Mouse (Mus musculus) kidney, adult 2 months (tissue): ENCODE measurements around the gene Mrps2. TPM values are rescaled to one million over a fixed set of nuclear protein-coding genes. Genes with fewer than 3 reads are reported as not detected.
"Not testable (repeated sequence)": the region's sequence is repeated elsewhere in the genome, so short reads cannot be mapped to it uniquely, and the experiment has no call there.

Experiments
- DNase-seq: peaks from one replicate; pipeline ENCODE4 v3.0.0; 2021
- H3K27ac ChIP-seq: fragments of 200-500 bp; 2 replicates; pipeline ENCODE4 v1.5.1; 2012; ENCODE audit warnings: low read depth, low read length, control low read depth, inconsistent platforms; ENCODE audit not compliant: insufficient read depth
- H3K27me3 ChIP-seq: fragments of 200-500 bp; replicated peaks from 2 replicates; pipeline ENCODE4 v1.6.1; 2012; ENCODE audit warnings: mild to moderate bottlenecking, moderate library complexity, low read length, inconsistent platforms; ENCODE audit not compliant: control insufficient read depth, insufficient read depth
- H3K36me3 ChIP-seq: fragments of 200-500 bp; 2 replicates; pipeline ENCODE4 v1.6.1; 2012; ENCODE audit warnings: mild to moderate bottlenecking, moderate library complexity, low read length, inconsistent platforms; ENCODE audit not compliant: control insufficient read depth, insufficient read depth
- H3K4me1 ChIP-seq: fragments of 200-500 bp; 2 replicates; pipeline ENCODE4 v1.6.1; 2011; ENCODE audit warnings: low read length; ENCODE audit not compliant: control insufficient read depth, insufficient read depth
- H3K4me3 ChIP-seq: fragments of 200-500 bp; 2 replicates; pipeline ENCODE4 v1.5.1; 2011; ENCODE audit warnings: mild to moderate bottlenecking, low read depth, low read length, control low read depth; ENCODE audit not compliant: insufficient read depth
- CTCF ChIP-seq: fragments of 200-500 bp; conservative IDR thresholded peaks from 2 replicates; pipeline ENCODE4 v1.5.1; 2011; ENCODE audit warnings: low read depth, mild to moderate bottlenecking, control low read depth, low read length, moderate library complexity, mixed read lengths; ENCODE audit not compliant: insufficient read depth, insufficient read length
- POLR2A ChIP-seq: fragments of 200-500 bp; IDR thresholded peaks from one replicate; pipeline ENCODE4 v1.6.1; 2011; ENCODE audit warnings: low read depth, low read length, control low read depth
- WGBS: fragments of 180-500 bp; shearing (Covaris S2); methylation state at CpG from one replicate; pipeline ENCODE4 v1.1.7; 2018; 5-methylcytosine and 5-hydroxymethylcytosine counted together
- polyA plus RNA-seq: library from polyadenylated mRNA; depleted of rRNA; stranded (reverse); fragments of >200 nt; gene quantifications from 2 replicates; pipeline ENCODE4 v1.2.3, GENCODE M21; 2012

Mrps2 gene
- polyA plus RNA-seq, 1 experiment, result 65.7 TPM

DNA sequence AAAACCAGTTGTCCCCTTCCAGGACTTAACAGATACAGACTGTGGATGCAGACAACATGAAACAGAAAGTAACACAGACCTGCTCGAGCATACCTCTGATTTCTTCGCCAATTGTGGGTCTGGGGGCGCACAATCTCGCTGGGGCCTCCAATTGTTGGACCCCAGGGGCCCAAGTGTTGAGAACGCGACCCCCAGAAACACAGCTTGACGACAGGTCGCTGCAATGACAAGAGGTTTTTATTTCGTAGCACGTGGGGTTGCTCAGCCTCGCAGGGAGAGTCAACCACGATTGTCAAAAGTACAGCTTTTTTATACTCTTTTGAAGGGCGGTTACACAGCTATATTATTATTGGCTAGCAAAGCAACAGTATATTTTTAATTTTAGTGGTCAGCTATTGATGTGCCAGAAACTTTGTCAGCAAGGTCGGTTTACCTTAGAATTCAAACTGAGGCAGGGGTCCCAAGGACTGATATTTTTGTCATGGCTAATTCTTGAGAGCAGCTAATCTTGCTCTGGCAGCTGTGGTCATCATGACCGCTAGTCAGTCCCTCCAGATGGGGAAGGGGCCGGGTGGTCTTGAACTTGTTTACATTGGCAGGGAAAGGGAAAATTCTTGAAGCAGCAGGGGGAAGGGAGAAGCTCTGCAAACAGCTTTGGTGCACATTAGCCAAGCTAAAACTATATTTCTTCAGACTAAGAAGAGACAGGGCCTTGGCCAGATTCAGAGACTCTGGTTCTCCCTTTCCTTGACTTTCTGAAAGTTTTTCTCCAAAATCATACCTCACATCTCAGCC, 28.1 kb downstream of the Mrps2 start:
- DNase-seq, result no peak
- no peak for TF ChIP-seq POLR2A
- no peak for TF ChIP-seq CTCF
- Histone ChIP-seq H3K4me1 (no peaks in the 10 kb centered on the region), H3K4me3 (peak overlapping the region; percentile 51), H3K27ac (no peak overlapping the region), H3K36me3 (no peaks in the 10 kb centered on the region), H3K27me3 (no peaks in the 10 kb centered on the region)
- WGBS, result 71% methylated on average over 16 of the region's 16 CpGs

DNA sequence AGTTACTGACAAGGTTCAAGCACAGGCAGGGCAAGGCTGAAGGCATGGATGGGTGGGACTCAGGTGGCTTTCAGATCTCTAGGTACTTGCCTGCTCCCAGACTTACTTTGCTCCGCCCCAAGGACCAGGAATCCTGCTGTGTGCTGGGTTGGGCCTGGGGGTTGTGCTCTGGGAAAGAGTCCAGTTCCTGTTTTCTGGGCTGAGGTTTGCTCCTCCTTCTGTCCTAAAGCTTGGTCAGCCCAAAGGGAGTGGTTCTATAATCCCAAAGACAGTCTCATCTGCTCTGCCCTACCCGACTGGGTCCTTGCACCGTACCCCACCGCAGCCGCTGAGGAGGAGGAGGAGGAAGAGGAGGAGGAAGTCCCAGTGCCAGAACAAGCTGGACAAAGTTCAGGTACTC, 28.8 kb downstream of the Mrps2 start, which contains the start of gene Gbgt1:
Gene Gbgt1, plus strand, starts transcription at position 221 of the 400 bp plus-strand sequence.
- Histone ChIP-seq H3K27me3 (no peaks in the 10 kb centered on the region), H3K27ac (no peak within 1 kb of the TSS)
- 70% methylated on average over 5 of the region's 5 CpGs for WGBS

DNA sequence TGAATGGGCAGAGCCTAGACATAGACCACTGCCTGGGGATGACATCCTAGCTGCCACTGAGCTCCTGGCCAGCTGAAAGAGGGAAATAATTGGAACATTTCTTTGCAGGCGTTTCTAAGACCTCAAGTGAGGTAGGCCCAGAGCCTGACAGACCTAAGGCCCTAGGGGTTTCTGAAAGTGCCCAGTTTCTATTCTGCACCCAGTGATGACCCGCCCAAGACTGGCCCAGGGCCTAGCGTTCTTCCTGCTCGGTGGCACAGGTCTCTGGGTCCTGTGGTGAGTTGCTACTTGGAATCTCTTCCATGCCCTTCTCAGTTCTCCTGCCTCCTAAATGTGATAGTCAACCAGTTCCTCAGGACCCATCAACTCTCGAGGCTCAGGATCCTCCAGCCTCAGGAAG, 29.7 kb downstream of the Mrps2 start:
- H3K27ac ChIP-seq, result no peak overlapping the region

More for the DNA sequence above, 28.8 kb downstream of the Mrps2 start, which contains the start of gene Gbgt1:
- Histone ChIP-seq H3K4me3 (peak within 1 kb of the TSS; percentile 51), H3K36me3 (no peaks in the 10 kb centered on the region), H3K4me1 (no peaks in the 10 kb centered on the region)
- TF ChIP-seq POLR2A, result no peak
- no peak for TF ChIP-seq CTCF
- DNase-seq, result peak; percentile 26

DNA sequence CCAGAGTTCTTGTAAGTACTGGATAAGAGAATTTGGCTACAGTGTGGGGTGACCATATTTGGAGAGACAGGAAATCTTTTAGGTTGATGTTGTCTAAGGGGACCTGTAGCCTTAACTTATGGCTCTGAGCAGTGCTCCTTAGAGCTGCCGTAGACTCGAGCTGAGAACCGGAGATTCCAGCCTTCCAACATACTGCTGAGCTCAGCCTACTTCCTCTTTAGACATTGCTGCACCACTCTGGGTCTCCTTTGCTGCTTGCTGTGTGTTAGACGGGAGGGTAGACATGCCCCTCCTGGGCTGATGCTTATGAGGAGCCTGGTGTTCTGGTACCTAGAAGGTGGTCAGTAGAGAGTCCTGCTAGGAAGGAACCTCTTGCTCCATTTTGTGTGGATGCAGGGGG, 30.6 kb downstream of the Mrps2 start:
- 83% methylated on average over 4 of the region's 4 CpGs for WGBS
- no peak for DNase-seq
- Histone ChIP-seq H3K4me1 (no peaks in the 10 kb centered on the region), H3K27me3 (no peaks in the 10 kb centered on the region), H3K36me3 (no peaks in the 10 kb centered on the region), H3K27ac (no peak overlapping the region), H3K4me3 (no peak overlapping the region)
- TF ChIP-seq POLR2A (no peak), CTCF (no peak)

More for the DNA sequence above, 29.7 kb downstream of the Mrps2 start:
- TF ChIP-seq POLR2A, result no peak
- no peak for TF ChIP-seq CTCF
- Histone ChIP-seq H3K4me1 (no peaks in the 10 kb centered on the region), H3K4me3 (no peak overlapping the region), H3K36me3 (no peaks in the 10 kb centered on the region), H3K27me3 (no peaks in the 10 kb centered on the region)
- no peak for DNase-seq
- WGBS, result 88% methylated on average over 5 of the region's 5 CpGs

DNA sequence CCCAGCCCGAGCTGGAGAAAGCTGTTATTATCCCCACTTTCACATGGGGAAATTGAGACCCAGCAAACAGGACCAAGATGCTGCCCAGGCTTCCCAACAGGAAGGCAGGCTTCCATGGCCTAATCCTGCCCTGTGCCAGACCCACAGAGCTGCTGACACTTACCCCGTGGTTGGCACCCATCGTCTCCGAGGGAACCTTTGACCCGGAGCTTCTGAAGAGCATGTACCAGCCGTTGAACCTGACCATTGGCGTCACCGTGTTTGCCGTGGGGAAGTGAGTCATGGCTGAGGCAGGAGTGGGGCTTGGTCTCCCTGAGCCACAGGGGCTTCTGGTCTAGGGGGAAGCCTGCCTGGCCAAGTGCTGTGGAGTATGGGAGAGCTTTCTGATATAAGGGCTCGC, 35.1 kb downstream of the Mrps2 start:
- DNase-seq, result peak; percentile 60
- no peak for TF ChIP-seq POLR2A
- no peak for TF ChIP-seq CTCF
- Histone ChIP-seq H3K36me3 (no peaks in the 10 kb centered on the region), H3K4me3 (no peak overlapping the region), H3K4me1 (no peaks in the 10 kb centered on the region), H3K27ac (no peak overlapping the region), H3K27me3 (no peaks in the 10 kb centered on the region)
- 61% methylated on average over 10 of the region's 10 CpGs for WGBS

DNA sequence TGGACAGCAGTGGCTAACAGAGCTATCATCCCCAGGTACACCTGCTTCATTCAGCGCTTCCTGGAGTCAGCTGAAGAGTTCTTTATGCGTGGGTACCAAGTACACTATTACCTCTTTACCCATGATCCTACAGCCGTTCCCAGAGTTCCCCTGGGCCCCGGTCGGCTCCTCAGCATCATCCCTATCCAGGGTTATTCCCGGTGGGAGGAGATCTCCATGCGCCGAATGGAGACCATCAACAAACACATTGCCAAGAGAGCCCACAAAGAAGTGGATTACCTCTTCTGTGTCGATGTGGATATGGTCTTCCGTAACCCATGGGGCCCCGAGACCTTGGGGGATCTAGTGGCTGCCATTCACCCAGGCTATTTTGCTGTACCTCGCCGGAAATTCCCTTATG, 36.8 kb downstream of the Mrps2 start:
- Histone ChIP-seq H3K4me1 (no peaks in the 10 kb centered on the region), H3K27ac (no peak overlapping the region), H3K4me3 (no peak overlapping the region), H3K36me3 (no peaks in the 10 kb centered on the region), H3K27me3 (no peaks in the 10 kb centered on the region)
- WGBS, result 90% methylated on average over 13 of the region's 13 CpGs
- TF ChIP-seq POLR2A, result no peak
- TF ChIP-seq CTCF, result no peak
- no peak for DNase-seq

DNA sequence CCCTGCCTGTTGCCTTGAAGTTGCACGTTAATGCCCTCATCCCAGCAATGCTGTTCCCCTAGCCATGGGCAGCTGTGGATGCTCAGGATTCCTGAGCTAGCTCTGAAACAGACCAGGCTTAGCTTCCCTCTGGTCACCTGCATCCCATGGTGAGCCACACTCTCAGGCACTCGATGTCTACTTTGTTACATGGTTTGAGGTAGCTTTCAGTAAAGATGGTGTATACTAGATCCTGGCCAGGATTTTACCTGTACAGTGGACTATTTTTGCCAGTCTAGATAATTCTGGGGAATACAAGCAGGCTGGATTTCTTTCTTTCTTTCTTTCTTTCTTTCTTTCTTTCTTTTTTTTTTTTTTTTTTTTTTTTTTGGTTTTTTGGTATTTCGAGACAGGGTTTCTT, 37.9 kb downstream of the Mrps2 start, which contains the start of gene Gm10134:
Gene Gm10134, plus strand, starts transcription at position 301 of the 400 bp plus-strand sequence.
- Histone ChIP-seq H3K27me3 (no peaks in the 10 kb centered on the region), H3K36me3 (no peaks in the 10 kb centered on the region), H3K4me1 (no peaks in the 10 kb centered on the region), H3K4me3 (no peak within 1 kb of the TSS), H3K27ac (no peak within 1 kb of the TSS)
- no peak for TF ChIP-seq POLR2A
- TF ChIP-seq CTCF, result no peak
- 69% methylated on average over 3 of the region's 3 CpGs for WGBS
- DNase-seq, result no peak

DNA sequence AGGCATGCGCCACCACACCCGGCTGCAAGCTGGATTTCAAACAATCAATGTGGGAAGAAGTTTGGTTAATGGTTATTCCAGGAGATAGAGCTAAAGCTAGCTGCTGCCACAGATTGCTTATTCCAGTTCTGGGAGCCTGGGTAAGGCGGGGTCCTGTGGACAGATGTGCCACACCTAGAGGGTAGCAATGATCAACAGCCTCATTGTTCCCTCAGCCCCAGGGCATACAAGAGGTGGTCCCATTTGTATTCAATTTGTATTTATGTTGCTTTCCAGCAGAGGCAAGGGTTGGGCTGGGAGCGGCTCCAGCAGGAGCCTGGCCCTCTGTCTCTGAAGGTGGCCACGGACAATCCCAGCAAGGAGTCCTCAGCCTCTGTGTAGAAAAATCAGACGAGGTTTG, 38.4 kb downstream of the Mrps2 start:
- Histone ChIP-seq H3K36me3 (no peaks in the 10 kb centered on the region), H3K4me3 (no peak overlapping the region), H3K27me3 (no peaks in the 10 kb centered on the region), H3K4me1 (no peaks in the 10 kb centered on the region), H3K27ac (no peak overlapping the region)
- TF ChIP-seq CTCF (no peak), POLR2A (no peak)
- DNase-seq, result no peak
- 86% methylated on average over 6 of the region's 6 CpGs for WGBS

DNA sequence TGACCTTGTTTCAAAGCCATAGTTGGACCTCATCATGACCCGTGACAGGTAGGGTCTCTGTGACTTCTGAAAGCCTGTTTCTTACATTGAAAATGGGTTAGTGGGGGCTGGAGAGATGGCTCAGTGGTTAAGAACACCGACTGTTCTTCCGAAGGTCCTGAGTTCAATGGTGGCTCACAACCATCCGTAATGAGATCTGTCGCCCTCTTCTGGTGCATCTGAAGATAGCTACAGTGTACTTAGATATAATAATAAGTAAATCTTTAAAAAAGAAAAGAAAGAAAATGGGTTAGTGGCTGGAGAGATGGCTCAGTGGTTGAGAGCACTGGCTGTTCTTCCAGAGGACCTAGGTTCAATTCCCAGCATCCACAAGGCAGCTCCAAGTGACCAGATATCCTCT, 43.7 kb downstream of the Mrps2 start:
- peaks cover 12% of the 10 kb centered on the region; the same call in 1 of the 2 replicates for H3K4me1 ChIP-seq
- H3K36me3 ChIP-seq, H3K4me3 ChIP-seq, H3K27me3 ChIP-seq, DNase-seq, H3K27ac ChIP-seq: not testable (repeated sequence)
- 59% methylated on average over 5 of the region's 5 CpGs for WGBS
